8 mouse cellular contexts compared by ENCODE assay signal in the genomic region with DNA sequence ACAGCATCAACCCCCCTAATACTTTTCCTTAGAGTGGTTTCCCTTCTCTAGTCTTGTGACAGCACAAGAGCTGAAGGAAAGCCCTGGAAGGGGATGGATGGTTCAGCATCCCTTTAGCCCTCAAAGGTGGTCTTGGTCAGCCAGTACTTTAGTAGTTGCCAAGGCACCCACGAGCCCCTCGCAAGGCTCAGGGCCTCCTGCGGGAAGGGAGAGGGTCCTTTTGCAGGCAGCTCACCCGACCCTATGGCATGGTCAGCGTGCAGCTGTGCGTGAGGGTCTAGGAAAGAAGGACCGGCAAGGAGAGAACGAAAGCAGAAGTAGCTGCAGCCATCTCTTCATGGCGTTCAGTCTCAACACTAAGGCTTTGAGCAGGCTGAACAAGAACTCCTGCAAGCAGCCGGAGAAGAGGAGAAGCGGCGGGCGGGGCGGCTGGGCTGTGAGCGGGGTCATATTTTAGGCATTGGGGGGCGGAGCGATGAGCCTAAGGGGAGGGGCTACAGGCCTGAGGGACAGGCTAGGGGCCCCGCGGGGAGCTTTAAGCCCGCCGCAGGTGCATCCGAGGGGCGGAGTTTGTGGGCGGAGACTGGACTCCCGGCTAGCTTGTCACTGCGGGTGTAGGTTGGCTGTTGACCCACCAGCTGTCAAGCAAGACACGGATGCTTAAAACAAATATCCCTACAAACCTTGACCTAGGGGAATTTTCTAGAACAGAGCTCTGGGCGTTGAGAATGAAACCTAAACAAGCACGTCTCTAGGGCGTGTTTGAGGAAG. TPM values are rescaled to one million over a fixed set of nuclear protein-coding genes. Genes with fewer than 3 reads are reported as not detected.
A peak's percentile ranks its signal among the peaks of the same experiment; 100 is the strongest.
DNase-seq lines count a peak whose midpoint lies in the region; ATAC-seq and TF ChIP-seq lines count a peak whose summit lies in the region.

No protein-coding gene starts in this region.

- H3K27ac ChIP-seq in forebrain, embryonic 12.5 days = no peak overlapping the region
- no peak overlapping the region for H3K27ac ChIP-seq in left cerebral cortex, adult 2 months

- intact Hi-C loops in heart, postnatal 25 days (cut with DNase I) = no loop called here
- intact Hi-C loops in left cerebral cortex, adult 2 months (cut with DNase I) = no loop called here

- peak overlapping the region; percentile 53 for H3K4me2 ChIP-seq in forebrain, embryonic 12.5 days

- peak overlapping the region; percentile 36 for H3K4me3 ChIP-seq in forebrain, embryonic 12.5 days (replicated peaks)
- H3K4me3 ChIP-seq in left cerebral cortex, adult 2 months = peak overlapping the region; percentile 41
- H3K4me3 ChIP-seq in megakaryocyte, embryonic 14.5 days (replicated peaks) = peak overlapping the region; percentile 91

- 2% methylated on average over 30 of the region's 30 CpGs for WGBS in forebrain, embryonic 12.5 days

- no peaks in the 10 kb centered on the region for H3K36me3 ChIP-seq in forebrain, embryonic 12.5 days (replicated peaks)
- H3K36me3 ChIP-seq in megakaryocyte, embryonic 14.5 days (replicated peaks; ENCODE audit: low read length) = peaks cover 31% of the 10 kb centered on the region

- DNase-seq in MN1 (ENCODE audit: low spot score) = peak; percentile 77
- peak; percentile 84 for DNase-seq in c-Kit-positive CD71-positive TER-119-negative erythroid progenitor cells, embryonic 14.5 days (ENCODE audit: low read depth)
- DNase-seq in heart, postnatal 25 days (ENCODE audit: low spot score) = peak; percentile 44
- DNase-seq in left cerebral cortex, adult 2 months (ENCODE audit: extremely low spot score in 1 of 2, low spot score in 2 of 2) = peak; percentile 59 to 64
- DNase-seq in right cerebral cortex, adult 2 months (ENCODE audit: low spot score in 2 of 2) = peak; percentile 49 to 60
- DNase-seq in urinary bladder, postnatal 4 days (ENCODE audit: low spot score in 2 of 2) = peak; percentile 71 to 72

- peaks cover 34% of the 10 kb centered on the region for H3K27me3 ChIP-seq in forebrain, embryonic 12.5 days
- no peaks in the 10 kb centered on the region for H3K27me3 ChIP-seq in megakaryocyte, embryonic 14.5 days (replicated peaks)

- peak overlapping the region; percentile 55 for H3K9ac ChIP-seq in forebrain, embryonic 12.5 days

- H3K9me3 ChIP-seq in forebrain, embryonic 12.5 days = no peaks in the 10 kb centered on the region
- peaks cover 4% of the 10 kb centered on the region; the same call in 1 of the 2 replicates for H3K9me3 ChIP-seq in megakaryocyte, embryonic 14.5 days

- no peak for TF ChIP-seq CTCF in left cerebral cortex, adult 2 months (IDR thresholded peaks at IDR 0.05)

- peaks cover 20% of the 10 kb centered on the region for H3K4me1 ChIP-seq in forebrain, embryonic 12.5 days
- peaks cover 48% of the 10 kb centered on the region for H3K4me1 ChIP-seq in megakaryocyte, embryonic 14.5 days

- peak; percentile 90 for ATAC-seq in forebrain, embryonic 12.5 days (ENCODE audit: low FRiP score)

RNA-seq across cellular contexts. Expression of gene Synj2, which starts 6.3 kb away (rescaled TPM):
- 0.96 and 1.1 TPM in 2 replicates for polyA plus RNA-seq in forebrain, embryonic 12.5 days (2016; fragmentation: Nextera tagmentation; extraction: Ambion mirVana)
- total RNA-seq in heart, postnatal 25 days (2021) = 10 to 100 TPM; 41.6 to 48.5 TPM
- total RNA-seq in left cerebral cortex, adult 2 months (2021) = 100 to 1,000 TPM; 130 to 132 TPM
- polyA plus RNA-seq in megakaryocyte, embryonic 14.5 days (2012; ENCODE audit: insufficient read depth, low replicate concordance) = 4.1 and 4.3 TPM in 2 replicates

Comparison
In these comparisons a context has a peak if more than half of its experiments do, and no peak if none do; other contexts are left out.
1. H3K4me3 ChIP-seq: peak in every context shown above with its lines; median percentile 91 in megakaryocyte, embryonic 14.5 days; 41 in left cerebral cortex, adult 2 months; 36 in forebrain, embryonic 12.5 days.